Mouse (Mus musculus): ENCODE data around the gene Piwil4.

Piwil4 gene

DNA sequence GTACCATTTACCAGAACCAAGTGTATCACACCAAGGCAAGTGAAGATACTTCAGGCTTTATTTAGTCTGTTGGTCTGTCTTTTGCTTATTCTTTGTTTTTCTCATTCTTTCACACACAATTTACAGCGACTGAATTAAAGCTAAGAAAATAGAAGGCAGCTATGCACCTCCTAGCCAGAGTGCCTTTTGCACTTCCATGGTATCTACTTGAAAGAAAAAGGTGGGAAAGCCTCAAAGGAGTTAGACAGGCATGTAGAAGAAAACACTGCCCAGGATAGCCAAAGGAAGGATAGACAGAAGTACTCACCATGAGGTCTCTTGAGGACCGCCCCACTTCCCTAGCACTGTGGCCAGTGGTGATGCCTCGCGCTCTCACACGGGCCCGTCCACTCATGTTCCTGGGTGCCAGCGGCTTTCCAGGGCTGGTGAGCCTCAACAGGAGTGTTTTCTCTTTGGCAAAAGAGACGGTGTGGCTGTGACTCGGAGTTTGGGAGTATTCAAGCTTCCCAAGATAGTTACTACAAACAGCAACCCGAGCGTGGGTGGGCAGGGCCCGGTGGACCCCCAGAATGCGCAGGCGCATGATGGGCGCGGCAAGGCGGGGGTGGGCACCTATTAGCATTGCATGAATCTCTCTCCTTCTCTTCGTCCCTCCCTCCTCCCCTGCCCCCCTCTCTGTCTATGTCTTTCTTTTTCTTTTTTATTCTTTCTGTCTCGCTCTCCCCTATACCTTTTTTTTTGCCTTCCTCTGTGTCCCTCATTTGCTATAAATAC lies at the start of gene Piwil4:
Gene Piwil4, minus strand, starts transcription at position 583 of the 774 bp plus-strand sequence.
- no peak for DNase-seq (ENCODE audit: low spot score)

DNA sequence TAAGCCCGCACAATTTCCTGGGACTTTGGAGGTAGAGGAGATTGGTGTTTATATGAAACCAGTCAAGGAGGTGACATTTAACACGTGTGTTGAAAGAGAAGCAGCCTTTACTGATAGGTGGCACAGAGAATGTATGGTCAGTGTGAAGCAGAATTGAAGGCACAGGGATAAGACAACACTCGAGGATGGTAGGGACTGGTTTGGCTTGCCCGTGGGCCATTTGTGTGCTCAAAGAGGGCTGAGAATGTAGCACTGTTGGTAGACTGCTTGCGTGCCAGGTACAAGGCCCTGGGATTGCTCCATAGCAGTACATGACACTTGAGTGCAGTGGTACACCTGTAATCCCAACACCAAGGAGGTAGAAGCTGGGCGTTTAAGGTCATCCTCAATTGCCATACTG lies 46.8 kb upstream of the Piwil4 start:
- no peak for DNase-seq (ENCODE audit: low spot score)

DNA sequence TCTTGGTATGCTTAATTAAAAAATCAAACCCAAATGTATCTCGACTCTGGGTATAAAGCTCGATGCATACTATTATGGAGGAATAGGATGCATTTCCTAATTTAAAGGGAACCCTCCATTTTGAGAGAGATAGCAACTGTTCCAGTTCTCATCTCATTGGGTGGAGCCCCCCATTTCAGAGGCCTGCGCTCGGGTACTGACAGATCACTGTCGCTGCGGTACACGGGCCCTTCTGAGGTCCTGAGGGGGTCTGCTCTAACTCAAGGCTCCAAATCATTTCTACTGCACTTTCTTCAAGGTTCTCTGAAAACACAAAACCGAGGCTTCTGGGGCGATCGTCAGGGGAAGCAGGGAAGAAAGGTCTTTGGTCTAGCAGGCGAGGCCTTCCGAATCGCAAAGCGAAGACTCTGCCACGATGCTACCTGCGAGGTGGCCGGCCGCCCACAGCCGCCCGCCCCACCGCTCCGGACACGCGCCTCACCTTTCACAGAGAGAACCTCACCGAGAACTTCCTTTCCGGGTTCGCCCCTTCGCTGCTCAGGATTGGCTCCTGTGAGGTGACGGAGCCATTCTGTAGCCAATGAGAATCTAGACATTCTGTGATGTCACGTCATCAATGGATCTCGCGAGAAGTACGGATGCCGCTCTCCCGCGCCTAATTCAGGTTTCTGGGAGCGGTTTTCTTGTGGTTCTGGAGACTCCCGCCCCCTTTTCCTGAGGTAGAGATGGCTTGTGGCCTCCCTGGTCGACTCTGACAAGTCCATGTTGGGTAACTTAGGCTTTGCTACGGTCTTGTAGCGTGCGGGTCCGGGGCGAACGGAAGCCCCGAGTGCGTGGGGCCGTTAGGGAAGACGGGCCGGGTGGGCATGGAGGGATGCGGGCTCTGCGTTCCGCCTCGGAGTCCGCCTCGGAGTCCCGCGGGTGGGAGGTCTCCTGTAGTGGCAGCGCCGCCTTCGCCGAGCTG lies 43.8 kb upstream of the Piwil4 start, which contains the start of the genes Mre11a and Ankrd49:
Gene Mre11a, plus strand, starts transcription at position 616 of the 964 bp plus-strand sequence.
Gene Ankrd49, minus strand, starts transcription at position 818 of the 964 bp plus-strand sequence.
- DNase-seq (ENCODE audit: low spot score), result peak; percentile 98

DNA sequence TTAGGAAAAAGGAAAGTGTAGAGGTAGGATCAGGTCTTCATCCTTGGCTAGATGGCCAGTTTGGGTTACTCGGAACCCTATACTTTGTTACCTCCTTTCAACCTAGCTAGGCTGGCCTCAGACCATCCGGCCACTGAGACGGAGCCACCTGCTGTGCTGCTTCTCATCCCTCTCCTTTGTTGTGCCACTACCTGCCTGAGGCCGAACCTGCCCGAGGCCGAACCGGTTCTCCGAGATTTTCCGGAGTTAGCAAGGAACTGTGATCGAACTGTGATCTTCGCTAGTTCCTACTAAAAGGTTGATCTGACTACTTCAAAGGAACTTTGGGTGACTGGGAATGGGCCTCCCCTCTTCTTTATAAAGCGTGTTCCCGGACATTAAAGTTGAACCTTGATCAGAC lies 37.8 kb upstream of the Piwil4 start:
- no peak for DNase-seq (ENCODE audit: low spot score)

DNA sequence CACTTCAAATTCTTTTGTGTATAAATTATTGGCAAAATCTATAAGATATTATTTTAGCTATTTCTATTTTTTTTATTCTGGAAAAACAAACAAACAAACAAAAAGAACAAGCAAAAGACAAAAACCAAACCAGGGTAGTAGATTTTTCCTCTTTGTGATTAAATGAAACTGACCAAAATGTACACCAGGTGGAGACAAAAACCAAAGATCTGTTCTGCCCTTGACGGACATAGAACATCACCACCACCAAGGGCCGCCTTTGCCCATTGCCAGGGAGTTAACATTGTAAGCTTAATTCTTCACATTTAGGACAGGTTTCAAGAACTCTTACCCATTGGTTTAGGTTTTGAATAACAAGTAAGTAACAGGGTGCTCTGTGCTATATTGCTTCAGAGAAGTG lies 33.3 kb upstream of the Piwil4 start:
- peak; percentile 47 for DNase-seq (ENCODE audit: low spot score)

DNA sequence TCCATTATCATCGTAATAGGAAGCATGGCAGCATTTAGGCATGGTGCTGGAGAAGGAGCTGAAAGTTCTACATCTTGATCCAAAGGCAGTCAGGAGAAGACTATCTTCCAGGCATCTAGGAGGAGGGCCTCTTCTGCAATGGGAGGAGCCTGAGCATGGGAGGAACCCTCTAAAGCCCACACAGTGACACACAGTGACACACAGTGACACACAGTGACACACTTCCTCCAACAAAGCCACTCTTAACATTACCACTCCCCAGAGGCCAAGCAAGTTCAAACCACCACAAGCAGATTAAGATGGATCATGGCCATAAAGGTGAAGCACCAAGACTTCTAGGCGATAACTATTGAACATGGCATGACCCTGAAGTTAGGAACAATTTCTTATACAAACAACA lies 31.5 kb upstream of the Piwil4 start:
- no peak for DNase-seq (ENCODE audit: low spot score)

DNA sequence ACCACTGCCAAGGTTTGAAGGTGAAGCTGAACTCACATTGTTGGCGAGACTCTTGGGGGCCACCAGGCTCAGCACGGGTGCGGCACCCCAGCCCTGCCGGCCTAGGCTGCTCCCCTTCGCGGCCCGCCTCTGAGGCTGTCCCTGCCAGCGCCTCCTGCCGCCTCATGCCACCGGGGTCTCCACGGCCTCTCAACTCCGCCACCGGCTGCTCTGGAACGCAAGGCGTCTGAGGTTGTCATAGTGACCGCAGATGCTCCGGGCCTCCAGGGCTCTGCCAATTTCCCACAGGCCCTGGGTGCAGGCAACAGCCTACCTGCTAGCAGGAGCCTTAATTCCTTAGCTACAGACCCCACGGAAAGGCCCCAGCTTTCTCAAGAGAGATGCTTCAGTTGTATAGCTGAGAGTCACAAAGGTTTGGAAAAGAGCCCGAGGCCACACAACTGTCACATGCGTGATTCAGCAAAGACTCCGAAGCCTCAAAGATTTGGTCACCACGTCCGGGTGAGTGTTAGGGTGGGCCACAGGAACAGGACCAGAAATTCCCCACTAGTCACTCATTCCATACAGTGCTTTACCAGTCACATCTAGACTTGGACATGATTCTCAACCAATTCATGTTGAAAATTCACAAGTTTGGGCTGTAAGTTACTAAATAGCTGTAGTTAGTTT lies 30.4 kb upstream of the Piwil4 start, which contains the start of gene 1700012B09Rik:
Gene 1700012B09Rik, minus strand, starts transcription at position 228 of the 669 bp plus-strand sequence.
- peak; percentile 57 for DNase-seq (ENCODE audit: low spot score)

DNA sequence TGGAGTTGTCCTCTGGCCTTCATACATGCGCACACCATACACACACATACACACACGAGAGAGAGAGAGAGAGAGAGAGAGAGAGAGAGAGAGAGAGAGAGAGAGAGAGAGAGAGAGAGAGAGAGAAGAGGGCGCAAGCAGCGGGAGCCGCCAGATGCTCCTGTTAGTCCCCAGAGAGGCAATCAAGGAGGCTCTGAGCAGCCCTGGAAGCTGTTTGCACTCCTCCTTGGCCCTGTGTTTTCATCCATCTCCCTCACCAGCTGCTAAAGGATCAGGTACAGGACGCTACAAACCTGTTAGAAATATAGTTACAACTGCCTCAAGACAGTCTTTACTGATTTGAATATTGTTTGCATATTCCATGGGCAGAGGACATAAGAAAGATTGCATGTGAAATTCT lies 29.3 kb upstream of the Piwil4 start:
- DNase-seq (ENCODE audit: low spot score), result no peak

DNA sequence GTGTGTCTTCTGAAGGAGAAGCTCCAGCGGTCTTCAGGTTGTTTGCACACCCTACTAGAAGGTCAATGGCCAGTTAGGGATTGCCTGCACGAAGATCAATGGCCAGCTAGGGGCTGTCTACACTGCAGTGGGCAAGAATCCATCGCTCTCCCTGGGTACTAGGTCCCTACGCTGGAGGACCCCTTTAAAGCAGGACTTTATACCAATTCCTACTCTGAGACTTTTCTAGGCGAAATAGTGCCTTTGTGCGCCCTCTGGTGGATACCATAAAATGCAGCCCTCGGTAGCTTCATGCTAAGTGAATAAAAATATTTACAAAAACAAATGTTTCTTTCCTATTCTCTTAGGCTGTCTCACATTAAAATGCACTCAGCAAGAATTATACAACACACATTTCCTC lies 24.2 kb upstream of the Piwil4 start:
- DNase-seq (ENCODE audit: low spot score), result peak; percentile 82

DNA sequence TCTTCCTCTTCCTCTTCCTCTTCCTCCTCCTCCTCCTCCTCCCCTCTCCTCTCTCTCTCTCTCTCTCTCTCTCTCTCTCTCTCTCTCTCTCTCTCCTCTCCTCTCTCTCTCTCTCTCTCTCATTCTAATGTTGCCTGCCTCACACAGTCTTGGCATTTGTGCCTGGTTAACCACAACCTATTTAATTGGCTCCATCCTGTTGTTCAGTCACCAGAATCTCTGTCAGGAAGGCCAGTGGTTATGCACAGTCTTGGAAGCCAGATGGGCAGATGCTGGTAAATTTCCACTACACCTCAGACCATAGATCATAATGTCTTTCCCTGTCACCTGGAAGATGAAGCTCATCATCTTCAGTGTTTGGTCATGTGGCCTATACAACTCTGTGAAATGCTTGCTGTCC lies 18.7 kb upstream of the Piwil4 start:
- no peak for DNase-seq (ENCODE audit: low spot score)

DNA sequence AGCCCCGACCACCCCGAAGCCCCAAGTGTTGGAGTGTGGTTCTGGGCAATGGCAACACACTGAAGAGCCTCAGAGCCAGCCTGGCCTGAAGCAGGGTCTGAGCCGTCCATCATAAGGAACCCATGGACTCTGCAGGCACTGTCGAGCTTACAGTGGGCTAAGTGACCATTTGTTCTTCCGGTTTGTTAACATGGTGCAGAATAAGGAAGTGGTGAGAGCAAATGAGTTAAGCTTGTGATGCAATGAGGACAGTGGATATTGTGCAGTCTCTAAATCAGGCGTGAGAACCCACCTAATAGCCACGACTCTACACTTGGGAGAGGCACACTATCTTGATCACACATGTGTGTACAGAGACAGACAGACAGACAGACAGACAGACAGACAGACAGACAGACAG lies 18.1 kb upstream of the Piwil4 start:
- DNase-seq (ENCODE audit: low spot score), result no peak

DNA sequence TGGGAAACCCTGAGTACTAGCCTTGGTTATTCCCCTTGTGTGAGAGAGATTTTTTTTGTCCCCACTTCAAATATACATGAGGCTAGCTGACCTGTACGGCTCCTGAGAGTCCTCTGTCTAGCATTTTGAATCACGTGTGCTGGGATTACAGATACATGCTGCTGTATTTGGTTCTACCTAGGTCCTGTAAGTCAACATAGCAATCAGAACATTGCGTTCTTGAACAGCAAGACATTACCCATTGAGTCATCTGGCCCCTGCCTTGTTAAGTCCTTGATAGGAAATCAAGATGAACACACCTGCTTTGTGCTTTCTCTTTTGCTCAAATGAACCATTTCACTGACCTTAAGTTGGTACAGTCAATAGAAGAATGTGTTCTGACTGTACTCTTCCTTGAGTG lies 13.9 kb upstream of the Piwil4 start:
- no peak for DNase-seq (ENCODE audit: low spot score)

DNA sequence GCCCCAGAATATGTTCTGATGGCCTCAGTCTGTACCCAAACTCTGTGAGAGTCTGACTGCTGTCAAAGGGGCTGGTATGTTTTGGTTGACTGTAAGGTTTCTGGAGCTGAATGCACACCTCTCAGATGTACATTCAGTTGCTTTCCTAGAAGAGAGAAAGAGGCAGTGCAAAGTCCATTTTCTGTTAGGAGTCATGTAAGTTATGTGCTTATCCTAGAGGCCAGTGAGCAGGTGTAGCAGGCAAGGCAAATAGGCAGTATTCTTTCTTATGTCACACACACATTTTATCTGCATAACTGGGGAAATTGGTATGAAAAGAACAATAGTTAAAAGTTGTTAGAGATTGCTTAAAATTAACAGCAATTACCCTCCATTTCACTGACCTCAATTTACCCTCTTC lies 13.4 kb upstream of the Piwil4 start:
- no peak for DNase-seq (ENCODE audit: low spot score)

DNA sequence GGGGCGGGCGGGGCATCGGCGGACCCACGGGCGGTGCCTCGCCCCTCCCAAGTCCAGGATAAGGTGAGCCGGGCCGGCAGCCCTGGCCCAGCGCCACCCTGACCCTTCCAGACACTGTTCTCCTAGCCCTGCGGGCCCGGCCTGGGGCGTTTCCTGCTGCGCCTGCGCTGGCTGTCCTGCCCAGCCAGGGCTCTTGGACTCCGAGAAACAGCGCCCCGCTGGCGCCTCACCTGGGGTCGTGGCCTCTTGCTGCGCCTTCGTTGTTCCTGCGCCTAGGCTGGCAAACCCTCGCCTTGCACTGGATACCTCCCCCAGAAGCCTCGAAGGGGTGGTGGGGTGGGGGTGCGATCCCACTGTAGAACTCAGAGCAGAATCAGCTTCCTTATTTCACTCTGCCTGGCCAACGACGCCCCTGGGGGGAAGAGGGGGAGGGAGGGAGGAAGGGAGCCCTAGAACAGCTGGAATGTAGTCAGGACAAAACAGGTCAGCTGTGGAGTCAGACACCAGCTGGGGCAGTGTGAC lies 11.5 kb upstream of the Piwil4 start, which contains the start of gene Fut4:
Gene Fut4, minus strand, starts transcription at position 393 of the 522 bp plus-strand sequence.
- peak; percentile 63 for DNase-seq (ENCODE audit: low spot score)

DNA sequence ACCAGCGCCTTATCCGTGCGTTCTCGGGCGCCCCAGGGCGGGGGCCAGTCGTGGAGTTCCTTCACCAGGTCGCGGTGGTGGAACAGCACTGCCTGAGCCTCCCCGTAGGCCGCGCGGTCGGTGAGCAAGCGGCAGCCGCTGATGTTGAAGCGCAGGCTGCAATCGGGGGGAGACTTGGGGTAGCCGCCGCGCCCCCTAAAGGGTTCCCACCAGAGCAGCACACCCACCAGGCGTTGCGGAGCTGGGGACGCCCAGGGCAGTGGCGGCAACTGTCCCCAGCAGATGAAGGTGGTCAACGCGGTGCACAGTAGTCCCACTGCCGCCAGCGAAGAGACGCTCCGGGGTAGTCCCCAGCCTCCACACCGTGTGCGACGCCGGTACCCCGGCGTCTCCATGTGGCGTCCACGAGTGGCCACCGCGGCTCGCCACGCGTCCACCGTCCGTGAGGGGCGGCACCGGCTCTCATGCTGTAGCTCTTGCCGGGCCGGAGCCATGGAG lies 11.0 kb upstream of the Piwil4 start:
- peak; percentile 43 for DNase-seq (ENCODE audit: low spot score)

DNA sequence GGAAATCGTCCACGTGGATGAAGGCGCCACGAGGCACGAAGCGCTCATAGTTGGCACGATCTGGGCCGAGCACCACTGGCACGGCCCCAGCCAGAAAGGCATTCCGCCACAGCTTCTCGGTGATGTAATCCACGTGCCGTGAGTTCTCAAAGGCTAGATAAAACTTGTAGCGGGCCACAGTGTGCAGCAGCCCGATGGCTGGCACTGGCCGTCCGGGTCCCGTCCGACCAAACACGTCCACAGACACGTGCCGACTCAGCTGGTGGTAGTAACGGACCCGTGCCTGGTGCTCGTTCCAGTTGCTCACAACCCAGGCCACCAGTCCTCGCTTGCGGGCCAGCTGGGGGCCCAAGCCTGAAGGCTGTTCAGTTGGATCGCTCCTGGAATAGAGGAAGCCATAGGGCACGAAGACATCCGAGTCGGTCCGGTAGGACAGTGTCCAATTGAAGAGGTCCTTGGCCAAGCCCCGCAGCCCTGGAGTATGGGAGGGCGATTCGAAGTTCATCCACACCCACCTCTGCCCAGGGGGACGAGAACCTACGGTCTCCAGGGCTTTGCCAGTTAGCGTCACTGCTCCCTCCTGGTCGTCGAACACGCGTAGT lies 10.5 kb upstream of the Piwil4 start:
- DNase-seq (ENCODE audit: low spot score), result no peak

DNA sequence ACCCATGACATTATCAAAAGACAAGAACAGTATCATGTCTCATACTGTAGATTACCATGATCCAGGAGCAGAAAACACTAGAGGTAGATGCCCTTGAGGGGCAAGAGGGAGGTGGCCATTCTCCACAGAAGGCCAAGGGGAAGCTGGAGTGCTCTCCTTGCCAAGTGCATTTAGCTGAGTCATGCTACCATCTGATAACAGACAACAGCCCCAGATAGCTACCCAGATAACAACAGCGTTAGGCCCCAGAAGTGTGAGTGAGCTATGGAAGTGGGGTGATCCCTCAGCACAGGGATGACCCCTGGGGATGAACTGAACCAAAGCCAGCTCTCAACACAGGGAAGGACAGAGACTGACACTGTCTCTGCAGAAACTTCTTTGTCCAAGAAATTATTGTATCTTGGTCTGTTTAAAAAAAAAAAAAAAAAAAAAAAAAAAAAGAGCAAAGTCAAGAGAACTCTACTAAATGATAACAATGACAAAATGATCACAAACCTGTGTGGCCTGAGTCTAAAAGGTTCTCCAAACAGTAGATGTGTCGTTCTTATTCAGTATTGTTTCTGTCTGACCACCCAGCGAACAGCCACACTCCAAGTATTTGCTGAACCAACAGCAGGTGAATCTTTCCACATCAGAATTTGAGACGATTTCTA lies 909 bp downstream of the Piwil4 start:
- no peak for DNase-seq (ENCODE audit: low spot score)

DNA sequence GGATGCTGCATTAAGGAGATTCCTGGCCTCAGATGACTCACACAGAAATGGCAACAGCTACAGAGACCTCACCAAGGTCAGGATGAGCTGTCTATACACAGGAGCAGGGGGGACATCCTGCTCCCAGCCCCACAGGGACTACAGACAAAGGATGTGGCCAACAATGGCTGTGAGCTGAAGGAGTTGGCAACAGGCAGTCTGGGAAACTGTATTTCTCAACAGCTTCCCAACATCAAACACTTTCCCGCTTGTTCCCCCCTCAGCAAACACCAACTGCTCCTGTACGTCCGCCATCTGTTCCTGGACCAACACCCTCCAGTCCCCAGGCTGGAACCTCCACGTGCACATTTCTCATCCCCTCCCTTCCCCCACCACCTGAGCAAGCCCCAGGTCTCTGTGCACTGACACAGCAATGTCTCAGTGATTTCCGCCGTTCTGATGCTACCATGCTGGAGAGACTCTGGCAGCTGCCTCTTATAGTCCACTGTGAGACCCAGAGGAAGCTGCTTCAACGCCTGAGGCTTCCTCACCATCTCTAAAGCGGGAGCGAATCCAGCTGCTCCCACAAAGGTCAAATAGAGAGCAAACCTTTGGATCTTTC lies 9.5 kb downstream of the Piwil4 start:
- DNase-seq (ENCODE audit: low spot score), result peak; percentile 27

DNA sequence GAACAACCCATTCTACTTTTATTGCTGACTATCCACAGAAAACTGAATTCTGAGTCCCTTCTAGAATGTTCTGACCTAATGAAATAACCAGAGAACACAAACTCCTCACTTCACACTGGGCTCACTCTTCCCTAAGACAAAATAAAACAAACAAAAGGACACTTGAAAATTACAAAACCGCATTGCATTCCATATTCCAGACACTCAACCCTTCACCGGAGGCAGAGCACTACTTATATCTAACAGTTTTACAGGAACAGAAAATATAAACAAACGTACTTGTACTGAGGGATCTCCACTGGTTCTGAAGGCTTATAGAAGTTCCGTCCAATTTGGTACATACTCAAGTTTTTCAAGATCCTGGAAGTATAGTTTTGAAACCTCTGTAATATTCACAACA lies 12.2 kb downstream of the Piwil4 start:
- DNase-seq (ENCODE audit: low spot score), result no peak

DNA sequence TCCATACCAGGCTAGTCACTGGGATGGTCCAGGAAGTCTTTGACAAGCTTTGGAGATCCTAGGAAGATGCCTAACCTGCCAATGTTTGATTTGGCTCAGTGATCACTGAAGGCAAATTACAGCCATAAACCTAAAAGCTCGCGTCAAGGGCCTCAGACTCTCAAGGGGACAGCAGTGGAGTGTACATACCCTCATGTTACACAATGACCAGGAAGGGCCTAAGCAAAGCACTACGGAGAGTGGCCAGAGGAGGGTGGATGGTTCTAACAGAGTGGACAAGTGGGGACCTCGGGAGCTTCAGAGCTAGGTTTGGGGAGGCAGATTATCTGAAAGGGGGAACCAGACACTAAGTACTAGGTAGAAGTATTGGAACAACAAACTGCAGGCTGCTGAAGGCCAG lies 13.9 kb downstream of the Piwil4 start:
- no peak for DNase-seq (ENCODE audit: low spot score)

Data from retina, embryonic 14.5 days (tissue).